Mouse (Mus musculus): ENCODE results near the gene Nol6.

- TF ChIP-seq CTCF (IDR thresholded peaks at IDR 0.05; ENCODE audit: borderline replicate concordance, extremely low read depth, insufficient read depth, insufficient read length), result no peak
- TF ChIP-seq POLR2A (IDR thresholded peaks at IDR 0.05; ENCODE audit: borderline replicate concordance, extremely low read depth, insufficient read depth, insufficient read length, poor library complexity, severe bottlenecking), result no peak
These were observed 40.7 kb upstream of the Nol6 start for GRCm38 (mm10) chr4:41164974-41165373.
